Mouse (Mus musculus) hindbrain, embryonic 15.5 days (tissue): ENCODE results near the gene Ybx1. TPM values are rescaled to one million over a fixed set of nuclear protein-coding genes. Genes with fewer than 3 reads are reported as not detected.

Experiments
- ATAC-seq: fragments of 200-750 bp; cut with Nextera tagmentation; 2 replicates; pipeline ENCODE4 v1.8.0; 2017; ENCODE audit warnings: low read depth, moderate number of reproducible peaks, moderate TSS enrichment; ENCODE audit not compliant: low FRiP score
- H3K27ac ChIP-seq: fragments of 300-500 bp; sonication (generic); replicated peaks from 2 replicates; pipeline ENCODE4 v1.5.1; 2015; ENCODE audit warnings: mild to moderate bottlenecking, inconsistent platforms
- H3K27me3 ChIP-seq: fragments of 300-500 bp; sonication (generic); 2 replicates; pipeline ENCODE4 v1.6.1; 2015; ENCODE audit warnings: control low read depth, inconsistent platforms
- H3K36me3 ChIP-seq: fragments of 300-500 bp; sonication (generic); 2 replicates; pipeline ENCODE4 v1.6.1; 2015; ENCODE audit warnings: control low read depth, inconsistent platforms
- H3K4me1 ChIP-seq: fragments of 300-500 bp; sonication (generic); replicated peaks from 2 replicates; pipeline ENCODE4 v1.6.1; 2015; ENCODE audit warnings: control low read depth, inconsistent platforms
- H3K4me2 ChIP-seq: fragments of 300-500 bp; sonication (generic); 2 replicates; pipeline ENCODE4 v1.6.1; 2015; ENCODE audit warnings: moderate library complexity, mild to moderate bottlenecking, inconsistent platforms
- H3K4me3 ChIP-seq: fragments of 300-500 bp; sonication (generic); 2 replicates; pipeline ENCODE4 v1.5.1; 2015; ENCODE audit warnings: mild to moderate bottlenecking, inconsistent platforms
- H3K9ac ChIP-seq: fragments of 300-500 bp; sonication (generic); 2 replicates; pipeline ENCODE4 v1.6.1; 2015; ENCODE audit warnings: inconsistent platforms
- H3K9me3 ChIP-seq: fragments of 300-500 bp; sonication (generic); 2 replicates; pipeline ENCODE4 v1.6.1; 2016; ENCODE audit warnings: control low read depth, inconsistent platforms
- WGBS: fragments of 180-500 bp; shearing (Covaris S2); methylation state at CpG from one replicate; pipeline ENCODE4 v1.1.7; 2015; 5-methylcytosine and 5-hydroxymethylcytosine counted together
- polyA plus RNA-seq: library from polyadenylated mRNA; unstranded; fragments of >200 nt; fragmentation: Nextera tagmentation; extraction: Ambion mirVana; gene quantifications from 2 replicates; pipeline ENCODE4 v1.2.1, GENCODE M21; 2015

Gene Ybx1
- polyA plus RNA-seq, 1 experiment from 2014 or later = 932 TPM

- no peak for ATAC-seq
- H3K4me1 ChIP-seq = no peaks in the 10 kb centered on the region
- H3K27ac ChIP-seq = no peak overlapping the region
- H3K36me3 ChIP-seq = no peaks in the 10 kb centered on the region; the same call in 1 of the 2 replicates
- WGBS = 78% methylated on average over 3 of the region's 3 CpGs
- H3K27me3 ChIP-seq = no peaks in the 10 kb centered on the region
- H3K4me2 ChIP-seq = no peak overlapping the region
- no peak overlapping the region for H3K4me3 ChIP-seq
- H3K9ac ChIP-seq = no peak overlapping the region
- H3K9me3 ChIP-seq = no peaks in the 10 kb centered on the region
Measured at GRCm38 (mm10) chr4:119263459-119263858, 30.9 kb downstream of the Ybx1 start.

GRCm38 (mm10) chr4:119262483-119262882, 31.9 kb downstream of the Ybx1 start:
- H3K4me1 ChIP-seq = no peaks in the 10 kb centered on the region
- H3K9ac ChIP-seq = no peak overlapping the region
- no peaks in the 10 kb centered on the region; the same call in 1 of the 2 replicates for H3K36me3 ChIP-seq
- no peak overlapping the region for H3K4me3 ChIP-seq
- no peak for ATAC-seq
- 92% methylated on average over 5 of the region's 5 CpGs for WGBS
- no peak overlapping the region for H3K4me2 ChIP-seq
- no peaks in the 10 kb centered on the region for H3K27me3 ChIP-seq
- H3K27ac ChIP-seq = no peak overlapping the region
- no peaks in the 10 kb centered on the region for H3K9me3 ChIP-seq

DNA sequence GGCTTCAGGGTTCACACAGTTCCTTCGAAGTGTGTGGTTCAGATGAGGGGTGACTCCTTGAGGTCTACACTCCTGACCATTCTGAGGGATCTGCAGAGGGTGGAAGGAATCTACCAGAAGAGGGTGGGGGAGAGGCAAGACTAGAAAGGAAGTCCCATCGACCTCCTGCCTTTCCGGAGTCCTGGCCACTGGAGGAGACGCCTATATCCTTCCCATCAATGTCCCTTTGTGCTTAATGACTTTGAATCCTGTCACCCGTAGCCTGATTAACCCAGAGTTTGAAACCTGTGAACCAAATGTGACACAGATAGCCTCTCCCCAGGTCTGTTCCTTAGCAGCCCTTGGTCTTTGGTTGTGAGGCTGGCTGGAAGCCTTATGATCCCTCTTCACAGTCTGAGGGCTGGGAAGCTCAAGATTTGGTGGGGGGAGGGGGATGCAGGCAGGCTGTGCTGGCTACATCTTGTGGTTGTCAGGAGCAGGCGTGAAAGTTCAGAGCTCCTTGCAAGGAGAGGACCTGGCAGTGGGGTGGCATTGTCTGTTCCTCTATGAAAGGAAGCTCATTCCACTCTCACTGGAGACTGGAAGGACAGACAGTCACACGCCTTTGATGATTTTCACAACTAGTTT, 33.2 kb downstream of the Ybx1 start:
- H3K4me2 ChIP-seq = no peak overlapping the region
- 64% methylated on average over 7 of the region's 7 CpGs for WGBS
- no peak overlapping the region for H3K4me3 ChIP-seq
- H3K36me3 ChIP-seq = no peaks in the 10 kb centered on the region; the same call in 1 of the 2 replicates
- no peaks in the 10 kb centered on the region for H3K4me1 ChIP-seq
- no peak for ATAC-seq
- H3K27ac ChIP-seq = no peak overlapping the region
- no peaks in the 10 kb centered on the region for H3K9me3 ChIP-seq
- no peak overlapping the region for H3K9ac ChIP-seq
- no peaks in the 10 kb centered on the region for H3K27me3 ChIP-seq

DNA sequence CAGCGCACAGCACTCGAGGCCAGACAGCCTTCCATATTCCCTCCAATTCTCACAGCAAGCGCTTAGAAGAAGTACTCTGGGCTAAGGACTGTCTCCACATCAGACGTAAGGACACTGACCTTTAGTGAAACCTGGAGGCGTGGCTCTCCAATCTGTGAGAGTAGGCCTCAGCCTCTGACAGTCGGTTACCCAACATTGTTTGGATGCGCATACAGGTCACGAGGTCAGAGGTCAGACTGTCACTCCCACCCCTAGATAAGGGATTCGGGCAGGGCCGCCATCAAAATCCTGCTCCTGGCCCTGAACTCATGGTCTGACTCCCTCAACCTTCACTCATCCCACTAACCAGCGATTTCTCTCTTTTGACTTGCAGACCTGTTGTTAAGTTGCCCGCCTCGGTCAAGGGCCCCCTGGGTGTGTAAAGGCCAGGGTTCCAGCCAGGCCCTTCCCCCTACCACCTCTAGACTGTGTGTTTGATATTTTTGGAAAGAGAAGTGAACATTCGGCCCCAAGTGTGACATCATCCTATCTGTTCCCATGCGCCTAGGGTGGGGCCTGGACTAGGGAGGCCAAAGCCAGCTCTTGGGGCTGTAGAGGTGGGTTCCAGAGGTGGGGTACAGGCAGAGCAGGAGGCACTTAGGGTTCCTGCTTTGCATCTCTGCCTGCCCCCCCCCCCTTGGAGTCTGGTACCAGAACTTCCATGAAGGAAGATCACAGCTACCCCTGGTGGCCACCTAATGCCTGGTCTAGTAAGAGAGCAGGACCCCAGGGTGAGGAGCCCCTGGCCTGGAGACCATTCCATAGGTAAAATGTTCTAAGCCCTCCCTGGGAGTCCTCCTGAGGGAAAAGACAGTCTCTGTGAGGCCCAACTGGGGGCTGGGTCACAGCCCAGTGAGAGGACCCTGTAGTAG, 34.8 kb downstream of the Ybx1 start:
- no peak for ATAC-seq

GRCm38 (mm10) chr4:119257083-119257482, 37.3 kb downstream of the Ybx1 start:
- H3K9me3 ChIP-seq = no peaks in the 10 kb centered on the region
- H3K27ac ChIP-seq = no peak overlapping the region
- no peak overlapping the region for H3K4me3 ChIP-seq
- no peak for ATAC-seq
- no peak overlapping the region for H3K4me2 ChIP-seq
- no peak overlapping the region for H3K9ac ChIP-seq
- H3K27me3 ChIP-seq = no peaks in the 10 kb centered on the region
- peaks cover 20% of the 10 kb centered on the region for H3K4me1 ChIP-seq
- no peaks in the 10 kb centered on the region for H3K36me3 ChIP-seq
- 83% methylated on average over 6 of the region's 6 CpGs for WGBS

More for the DNA sequence above, 34.8 kb downstream of the Ybx1 start:
- no peak overlapping the region for H3K27ac ChIP-seq
- H3K36me3 ChIP-seq = no peaks in the 10 kb centered on the region
- no peaks in the 10 kb centered on the region for H3K27me3 ChIP-seq
- H3K9ac ChIP-seq = no peak overlapping the region
- WGBS = 77% methylated on average over 15 of the region's 15 CpGs
- peaks cover 8% of the 10 kb centered on the region; the same call in 1 of the 2 replicates for H3K4me1 ChIP-seq
- no peak overlapping the region for H3K4me3 ChIP-seq
- no peaks in the 10 kb centered on the region for H3K9me3 ChIP-seq
- H3K4me2 ChIP-seq = no peak overlapping the region

DNA sequence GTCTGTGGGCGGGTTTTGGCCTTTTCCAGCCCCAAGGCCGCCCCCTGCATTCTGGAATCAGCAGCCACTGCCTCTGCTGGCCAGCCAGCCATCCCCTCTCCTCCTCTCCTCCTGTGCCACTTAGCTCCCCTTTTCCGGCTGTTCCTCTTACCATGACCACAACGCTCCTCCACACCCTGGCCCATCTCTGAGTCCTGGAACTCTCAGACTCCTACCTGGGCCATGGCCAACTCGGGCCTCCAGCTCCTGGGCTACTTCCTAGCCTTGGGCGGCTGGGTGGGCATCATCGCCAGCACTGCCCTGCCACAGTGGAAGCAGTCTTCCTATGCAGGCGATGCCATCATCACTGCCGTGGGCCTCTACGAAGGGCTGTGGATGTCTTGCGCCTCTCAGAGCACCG, 39.1 kb downstream of the Ybx1 start, which contains the start of gene Cldn19:
Gene Cldn19, plus strand, starts transcription at position 64 of the 400 bp plus-strand sequence.
- Histone ChIP-seq H3K4me1 (peaks cover 20% of the 10 kb centered on the region), H3K9me3 (no peaks in the 10 kb centered on the region), H3K4me2 (no peak within 1 kb of the TSS), H3K27me3 (no peaks in the 10 kb centered on the region), H3K4me3 (no peak within 1 kb of the TSS), H3K9ac (no peak within 1 kb of the TSS), H3K27ac (peak within 1 kb of the TSS; percentile 59), H3K36me3 (no peaks in the 10 kb centered on the region)
- 81% methylated on average over 12 of the region's 12 CpGs for WGBS
- ATAC-seq = no peak

- Histone ChIP-seq H3K4me3 (no peak overlapping the region), H3K4me2 (no peak overlapping the region), H3K27me3 (no peaks in the 10 kb centered on the region), H3K9me3 (no peaks in the 10 kb centered on the region), H3K4me1 (peaks cover 20% of the 10 kb centered on the region), H3K9ac (no peak overlapping the region), H3K36me3 (no peaks in the 10 kb centered on the region), H3K27ac (peak overlapping the region; percentile 59)
- 21% methylated on average over 9 of the region's 9 CpGs for WGBS
- peak; percentile 60 for ATAC-seq
Measured at GRCm38 (mm10) chr4:119254012-119254618, 40.3 kb downstream of the Ybx1 start.

GRCm38 (mm10) chr4:119252025-119252808, 42.2 kb downstream of the Ybx1 start:
- H3K4me3 ChIP-seq = no peak overlapping the region
- no peak overlapping the region for H3K27ac ChIP-seq
- H3K27me3 ChIP-seq = no peaks in the 10 kb centered on the region
- no peak overlapping the region for H3K4me2 ChIP-seq
- ATAC-seq = no peak
- H3K9ac ChIP-seq = no peak overlapping the region
- H3K36me3 ChIP-seq = no peaks in the 10 kb centered on the region; the same call in 1 of the 2 replicates
- no peaks in the 10 kb centered on the region for H3K9me3 ChIP-seq
- 71% methylated on average over 7 of the region's 7 CpGs for WGBS
- peaks cover 25% of the 10 kb centered on the region for H3K4me1 ChIP-seq

- Histone ChIP-seq H3K27me3 (no peaks in the 10 kb centered on the region), H3K9ac (no peak overlapping the region), H3K9me3 (no peaks in the 10 kb centered on the region), H3K4me3 (no peak overlapping the region), H3K27ac (no peak overlapping the region), H3K4me1 (peaks cover 9% of the 10 kb centered on the region; the same call in 1 of the 2 replicates), H3K36me3 (peaks cover 5% of the 10 kb centered on the region; the same call in 1 of the 2 replicates), H3K4me2 (no peak overlapping the region)
- ATAC-seq = no peak
- 78% methylated on average over 11 of the region's 11 CpGs for WGBS
Measured at GRCm38 (mm10) chr4:119248407-119248965, 45.9 kb downstream of the Ybx1 start.

DNA sequence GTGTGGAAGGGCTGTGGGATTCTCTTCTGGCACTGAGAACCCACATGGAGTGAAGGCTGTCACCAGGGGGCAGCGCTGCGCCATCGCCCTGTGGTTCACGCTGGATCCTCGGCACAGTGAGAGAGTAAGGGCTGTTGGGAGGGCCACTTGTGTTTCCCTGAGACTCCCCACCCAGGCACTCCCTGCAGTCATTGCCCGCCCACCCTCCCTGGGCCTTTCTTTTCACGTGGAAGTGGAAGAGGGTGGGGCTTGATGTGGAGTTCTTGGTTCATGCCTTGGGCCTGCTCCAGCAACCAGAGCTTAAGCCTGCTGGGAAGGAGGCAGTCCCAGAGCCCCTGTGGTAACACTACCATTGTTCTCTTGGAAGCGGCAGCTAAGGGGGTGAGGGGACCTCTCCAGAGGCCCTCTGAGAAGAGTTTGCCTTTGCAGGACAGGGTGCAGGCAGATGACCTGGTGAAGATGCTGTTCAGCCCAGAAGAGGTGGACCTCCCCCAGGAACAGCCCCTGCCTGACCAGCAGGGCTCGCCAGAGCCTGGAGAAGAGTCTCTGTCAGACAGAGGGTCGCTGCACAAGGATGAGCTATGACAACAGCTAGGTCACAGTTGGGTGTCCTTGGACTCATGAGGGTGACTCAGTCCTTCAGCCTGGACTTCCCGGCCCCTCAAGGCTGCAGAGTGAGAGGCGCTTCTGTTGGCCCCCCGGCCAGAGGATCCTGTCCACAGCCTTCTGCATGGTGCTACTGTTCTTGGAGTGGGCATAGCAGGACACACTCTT, 46.8 kb downstream of the Ybx1 start:
- no peak overlapping the region for H3K27ac ChIP-seq
- peaks cover 11% of the 10 kb centered on the region; the same call in 1 of the 2 replicates for H3K36me3 ChIP-seq
- no peak overlapping the region for H3K9ac ChIP-seq
- H3K4me1 ChIP-seq = peaks cover 8% of the 10 kb centered on the region; the same call in 1 of the 2 replicates
- no peaks in the 10 kb centered on the region for H3K27me3 ChIP-seq
- H3K4me2 ChIP-seq = no peak overlapping the region
- ATAC-seq = peak; percentile 63; the same call in 1 of the 2 replicates
- WGBS = 25% methylated on average over 13 of the region's 13 CpGs
- no peaks in the 10 kb centered on the region for H3K9me3 ChIP-seq
- no peak overlapping the region for H3K4me3 ChIP-seq
